Mouse (Mus musculus) liver, embryonic 14.5 days (tissue): Measurements from ENCODE around the gene Nuak1. TPM values are rescaled to one million over a fixed set of nuclear protein-coding genes. Genes with fewer than 3 reads are reported as not detected.

Source experiments
- ATAC-seq: fragments of 200-750 bp; cut with Nextera tagmentation; 2 replicates; pipeline ENCODE4 v1.8.0; 2017; ENCODE audit warnings: moderate number of reproducible peaks, mild to moderate bottlenecking, moderate library complexity; ENCODE audit not compliant: insufficient read depth
- DNase-seq, 3 experiments: peaks; one replicate each; pipeline ENCODE4 v3.0.0-alpha.2; 2012 to 2013; ENCODE audit warnings: low read depth in 3 of 3, low spot score in 3 of 3
- H3K27ac ChIP-seq: fragments of 300-500 bp; sonication (generic); 2 replicates; pipeline ENCODE4 v1.5.1; 2014; ENCODE audit warnings: moderate library complexity, mild to moderate bottlenecking, control low read depth, inconsistent platforms
- H3K27me3 ChIP-seq: fragments of 300-500 bp; sonication (generic); 2 replicates; pipeline ENCODE4 v1.6.1; 2014; ENCODE audit warnings: mild to moderate bottlenecking, low read length, moderate library complexity; ENCODE audit not compliant: control insufficient read depth, insufficient read depth
- H3K36me3 ChIP-seq: fragments of 300-500 bp; sonication (generic); replicated peaks from 2 replicates; pipeline ENCODE4 v1.6.1; 2014; ENCODE audit warnings: low read depth; ENCODE audit not compliant: control insufficient read depth, insufficient read depth
- H3K4me1 ChIP-seq, 2 experiments: fragments of 200-500 bp in 1 of 2; fragments of 300-500 bp in 1 of 2; sonication (generic) in 1 of 2; replicated peaks; 2 replicates each; pipeline ENCODE4 v1.6.1; 2012 to 2014; ENCODE audit warnings: antibody characterized with exemption in 1 of 2, inconsistent platforms in 1 of 2, low read length in 1 of 2; ENCODE audit not compliant: control insufficient read depth in 2 of 2, insufficient read depth in 2 of 2
- H3K4me2 ChIP-seq: fragments of 300-500 bp; sonication (generic); 2 replicates; pipeline ENCODE4 v1.6.1; 2014; ENCODE audit warnings: low read depth, mild to moderate bottlenecking, control low read depth, moderate library complexity
- H3K4me3 ChIP-seq, 2 experiments: fragments of 200-500 bp in 1 of 2; fragments of 300-500 bp in 1 of 2; sonication (generic) in 1 of 2; 2 replicates each; pipeline ENCODE4 v1.5.1; 2012 to 2014; ENCODE audit warnings: low read depth in 2 of 2, low read length in 2 of 2, mild to moderate bottlenecking in 2 of 2, control low read depth in 1 of 2, inconsistent platforms in 1 of 2, moderate library complexity in 1 of 2; ENCODE audit not compliant: insufficient read depth in 1 of 2
- H3K9ac ChIP-seq: fragments of 300-500 bp; sonication (generic); replicated peaks from 2 replicates; pipeline ENCODE4 v1.6.1; 2014; ENCODE audit warnings: mild to moderate bottlenecking, control low read depth, moderate library complexity
- H3K9me3 ChIP-seq: fragments of 300-500 bp; sonication (generic); 2 replicates; pipeline ENCODE4 v1.6.1; 2016; ENCODE audit warnings: low read length, mixed read lengths; ENCODE audit not compliant: control insufficient read depth
- CTCF ChIP-seq: IDR thresholded peaks from 2 replicates; pipeline ENCODE4 v1.5.1; 2016; ENCODE audit warnings: antibody characterized with exemption, low read depth, control low read depth
- EP300 ChIP-seq: IDR thresholded peaks from 2 replicates; pipeline ENCODE4 v1.6.1; 2016; ENCODE audit warnings: antibody characterized with exemption, low read depth
- WGBS: fragments of 180-500 bp; shearing (Covaris S2); extraction: QIAGEN DNeasy Blood & Tissue Kit; methylation state at CpG from one replicate; pipeline ENCODE4 v1.1.7; 2014; ENCODE audit not compliant: insufficient replicate concordance; 5-methylcytosine and 5-hydroxymethylcytosine counted together
- polyA plus RNA-seq, 2 experiments: library from polyadenylated mRNA; depleted of rRNA in 1 of 2; stranded (reverse) in 1 of 2; unstranded in 1 of 2; fragments of >200 nt; fragmentation: Nextera tagmentation in 1 of 2; extraction: Ambion mirVana in 1 of 2; gene quantifications; 2 replicates each; pipeline versions ENCODE4 v1.2.1 to v1.2.3; 2012 to 2014

Nuak1 gene
- polyA plus RNA-seq, 2 experiments, result 0.03 to 0.42 TPM

DNA sequence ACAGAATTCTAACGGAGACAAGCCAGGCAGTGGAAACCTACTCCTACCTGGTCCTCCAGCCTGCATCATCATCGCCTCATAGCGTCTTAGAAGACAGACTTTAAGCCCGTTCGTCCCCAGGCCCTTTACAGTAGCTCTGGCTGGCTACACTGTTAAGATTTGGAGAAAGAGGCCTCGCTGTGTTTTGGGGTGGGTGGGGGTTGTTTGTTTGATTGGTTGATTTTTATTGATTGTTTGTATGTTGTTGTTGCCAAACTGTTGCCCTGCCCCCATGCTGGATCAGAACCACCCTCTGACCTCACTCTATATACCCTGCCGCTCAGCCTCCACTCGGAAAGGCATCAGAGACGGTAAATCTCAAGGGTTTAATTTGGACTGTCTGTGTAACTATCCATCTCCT lies 55.6 kb downstream of the Nuak1 start:
- no peak overlapping the region for H3K4me2 ChIP-seq
- no peaks in the 10 kb centered on the region for H3K27me3 ChIP-seq
- H3K36me3 ChIP-seq, result no peaks in the 10 kb centered on the region
- WGBS, result 60% methylated on average over 9 of the region's 9 CpGs
- TF ChIP-seq EP300 (no peak), CTCF (no peak)
- H3K4me1 ChIP-seq, result peaks cover 0 to 12% of the 10 kb centered on the region in 2 experiments; a peak in 2 of 4 replicates
- H3K9ac ChIP-seq, result no peak overlapping the region
- ATAC-seq, result no peak
- H3K4me3 ChIP-seq, result no peak overlapping the region
- no peaks in the 10 kb centered on the region for H3K9me3 ChIP-seq
- no peak overlapping the region for H3K27ac ChIP-seq
- no peak for DNase-seq

DNA sequence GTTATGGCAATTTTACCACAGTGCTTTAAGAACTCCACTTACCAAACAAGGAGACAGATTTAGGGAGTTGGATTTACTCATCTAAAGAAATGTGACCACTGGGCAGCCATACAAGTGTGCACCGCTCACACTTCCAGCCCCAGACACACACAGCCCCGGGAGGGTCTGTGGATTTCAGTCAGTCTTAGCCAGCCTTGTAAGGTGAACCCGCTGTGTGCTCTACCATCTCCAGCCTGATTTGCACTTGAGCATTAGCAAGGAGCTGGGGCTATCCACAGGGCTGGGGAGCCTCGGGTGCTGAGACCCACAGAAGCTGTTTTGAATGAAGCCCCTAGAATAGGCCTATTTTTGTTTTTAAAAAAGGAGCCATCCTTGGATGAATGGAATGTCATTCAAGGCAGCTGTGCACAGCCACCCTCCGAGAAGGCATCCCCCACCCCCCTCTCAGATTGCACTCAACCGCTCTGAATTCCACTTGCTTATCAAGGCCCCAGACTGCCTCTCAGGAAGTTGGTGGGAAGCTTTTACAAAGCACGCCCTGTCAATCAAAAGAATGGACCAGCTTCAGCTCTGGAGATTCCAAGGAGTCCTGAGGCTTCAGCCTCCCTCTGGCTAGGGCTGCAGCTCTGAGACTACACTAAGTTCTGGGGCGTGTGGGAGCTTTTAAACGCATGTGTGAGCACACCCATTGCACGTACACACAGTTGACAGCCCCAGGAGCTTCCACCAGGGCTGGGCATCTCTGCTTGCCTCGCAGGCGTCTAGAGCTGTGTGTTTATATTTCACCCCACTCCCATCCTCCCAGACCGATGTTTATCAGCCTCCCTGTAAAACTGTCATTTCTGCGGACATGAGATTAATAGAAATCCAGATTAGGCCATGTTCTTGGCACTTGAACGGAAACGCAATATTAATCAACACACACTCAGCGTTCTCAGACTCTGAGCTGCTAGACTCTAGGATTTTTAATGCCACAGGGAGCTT lies 57.2 kb downstream of the Nuak1 start:
- Histone ChIP-seq H3K36me3 (no peaks in the 10 kb centered on the region), H3K27ac (no peak overlapping the region), H3K4me3 (no peak overlapping the region), H3K9me3 (no peaks in the 10 kb centered on the region), H3K4me2 (no peak overlapping the region), H3K9ac (no peak overlapping the region), H3K4me1 (peaks cover 0 to 8% of the 10 kb centered on the region in 2 experiments; a peak in 2 of 4 replicates), H3K27me3 (no peaks in the 10 kb centered on the region)
- DNase-seq (no peak), ATAC-seq (no peak)
- WGBS, result 8% methylated on average over 17 of the region's 17 CpGs
- TF ChIP-seq EP300, result no peak
- TF ChIP-seq CTCF, result no peak

DNA sequence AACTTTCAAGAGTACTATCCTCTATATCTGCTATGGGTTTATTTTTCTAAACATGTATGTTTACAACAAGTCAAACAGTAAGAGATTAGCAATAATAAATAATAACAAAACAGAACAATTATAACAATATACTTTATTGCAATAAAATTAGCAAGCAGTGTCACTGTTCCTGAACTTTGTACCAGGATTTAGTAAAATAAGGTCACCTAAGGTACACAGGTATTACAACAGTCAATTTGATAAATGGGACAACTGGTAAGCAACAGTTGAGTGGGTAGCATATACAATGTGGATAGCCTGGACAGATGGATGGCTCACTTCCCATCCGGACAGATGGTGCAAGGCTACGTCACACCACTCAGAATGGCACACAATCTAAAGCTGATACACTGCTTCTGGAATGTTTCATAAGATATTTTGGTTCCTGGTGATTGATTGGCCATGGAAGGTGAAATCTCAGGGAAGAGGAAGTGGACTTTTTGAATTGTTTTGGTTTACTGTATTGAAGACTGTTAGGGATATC lies 59.1 kb downstream of the Nuak1 start:
- no peak overlapping the region for H3K4me3 ChIP-seq
- TF ChIP-seq CTCF, result no peak
- TF ChIP-seq EP300, result no peak
- whole genome bisulfite sequencing, result 69% methylated on average over 2 of the region's 2 CpGs
- H3K9me3 ChIP-seq, result no peaks in the 10 kb centered on the region
- ATAC-seq (no peak), DNase-seq (no peak)
- no peaks in the 10 kb centered on the region for H3K36me3 ChIP-seq
- no peak overlapping the region for H3K9ac ChIP-seq
- H3K4me2 ChIP-seq, result no peak overlapping the region
- H3K4me1 ChIP-seq, result peaks cover 0 to 6% of the 10 kb centered on the region in 2 experiments; a peak in 2 of 4 replicates
- no peaks in the 10 kb centered on the region for H3K27me3 ChIP-seq
- no peak overlapping the region for H3K27ac ChIP-seq

- no peak overlapping the region for H3K9ac ChIP-seq
- DNase-seq, result no peak
- H3K36me3 ChIP-seq, result no peaks in the 10 kb centered on the region
- H3K4me3 ChIP-seq, result no peak overlapping the region
- TF ChIP-seq EP300 (no peak), CTCF (no peak)
- H3K9me3 ChIP-seq, result no peaks in the 10 kb centered on the region
- no peak for ATAC-seq
- no peak overlapping the region for H3K27ac ChIP-seq
- H3K4me1 ChIP-seq, result peaks cover 0 to 6% of the 10 kb centered on the region in 2 experiments; a peak in 2 of 4 replicates
- 64% methylated on average over 1 of the region's 1 CpGs for WGBS
- H3K4me2 ChIP-seq, result no peak overlapping the region
- no peaks in the 10 kb centered on the region for H3K27me3 ChIP-seq
Measured at GRCm38 (mm10) chr10:84379366-84379765, 61.0 kb downstream of the Nuak1 start.

GRCm38 (mm10) chr10:84377956-84378355 lies 62.4 kb downstream of the Nuak1 start:
- H3K27me3 ChIP-seq, result no peaks in the 10 kb centered on the region
- H3K4me3 ChIP-seq, result no peak overlapping the region
- ATAC-seq (no peak), DNase-seq (no peak)
- 73% methylated on average over 11 of the region's 11 CpGs for WGBS
- H3K9ac ChIP-seq, result no peak overlapping the region
- no peak overlapping the region for H3K4me2 ChIP-seq
- H3K27ac ChIP-seq, result no peak overlapping the region
- H3K36me3 ChIP-seq, result no peaks in the 10 kb centered on the region
- H3K4me1 ChIP-seq, result no peaks in the 10 kb centered on the region
- TF ChIP-seq EP300, result no peak
- no peaks in the 10 kb centered on the region for H3K9me3 ChIP-seq
